Mouse (Mus musculus) neural tube, embryonic 12.5 days (tissue): Measurements from ENCODE around the gene Nsun2. TPM values are rescaled to one million over a fixed set of nuclear protein-coding genes. Genes with fewer than 3 reads are reported as not detected.

ENCODE experiments used
- ATAC-seq: fragments of 200-750 bp; cut with Nextera tagmentation; 2 replicates; pipeline ENCODE4 v1.8.0; 2017; ENCODE audit warnings: low read depth, mild to moderate bottlenecking, moderate TSS enrichment, moderate library complexity; ENCODE audit not compliant: low FRiP score
- H3K27ac ChIP-seq: fragments of 300-500 bp; sonication (generic); 2 replicates; pipeline ENCODE4 v1.5.1; 2016
- H3K27me3 ChIP-seq: fragments of 300-500 bp; sonication (generic); replicated peaks from 2 replicates; pipeline ENCODE4 v1.6.1; 2016; ENCODE audit warnings: mild to moderate bottlenecking
- H3K36me3 ChIP-seq: fragments of 300-500 bp; sonication (generic); 2 replicates; pipeline ENCODE4 v1.6.1; 2016; ENCODE audit warnings: mild to moderate bottlenecking
- H3K4me1 ChIP-seq: fragments of 300-500 bp; sonication (generic); 2 replicates; pipeline ENCODE4 v1.6.1; 2016
- H3K4me2 ChIP-seq: fragments of 300-500 bp; sonication (generic); replicated peaks from 2 replicates; pipeline ENCODE4 v1.6.1; 2016; ENCODE audit warnings: mild to moderate bottlenecking
- H3K4me3 ChIP-seq: fragments of 300-500 bp; sonication (generic); 2 replicates; pipeline ENCODE4 v1.5.1; 2016
- H3K9ac ChIP-seq: fragments of 300-500 bp; sonication (generic); 2 replicates; pipeline ENCODE4 v1.6.1; 2016; ENCODE audit warnings: mild to moderate bottlenecking
- H3K9me3 ChIP-seq: fragments of 300-500 bp; sonication (generic); 2 replicates; pipeline ENCODE4 v1.6.1; 2016; ENCODE audit warnings: mild to moderate bottlenecking
- WGBS: fragments of 180-500 bp; shearing (Covaris S2); methylation state at CpG from one replicate; pipeline ENCODE4 v1.1.7; 2016; 5-methylcytosine and 5-hydroxymethylcytosine counted together
- polyA plus RNA-seq: library from polyadenylated mRNA; unstranded; fragments of >200 nt; fragmentation: Nextera tagmentation; extraction: Ambion mirVana; gene quantifications from 2 replicates; pipeline ENCODE4 v1.2.1, GENCODE M21; 2016

The Nsun2 gene
- polyA plus RNA-seq, result 99.4 and 106 TPM in 2 replicates

GRCm38 (mm10) chr13:69533405-69534333 lies at the start of gene Nsun2:
Gene Nsun2 (plus strand): TSS chr13:69533746.
- no peak for ATAC-seq
- H3K4me3 ChIP-seq, result peak within 1 kb of the TSS; percentile 97
- WGBS, result under 1% methylated on average over 149 of the region's 155 CpGs

DNA sequence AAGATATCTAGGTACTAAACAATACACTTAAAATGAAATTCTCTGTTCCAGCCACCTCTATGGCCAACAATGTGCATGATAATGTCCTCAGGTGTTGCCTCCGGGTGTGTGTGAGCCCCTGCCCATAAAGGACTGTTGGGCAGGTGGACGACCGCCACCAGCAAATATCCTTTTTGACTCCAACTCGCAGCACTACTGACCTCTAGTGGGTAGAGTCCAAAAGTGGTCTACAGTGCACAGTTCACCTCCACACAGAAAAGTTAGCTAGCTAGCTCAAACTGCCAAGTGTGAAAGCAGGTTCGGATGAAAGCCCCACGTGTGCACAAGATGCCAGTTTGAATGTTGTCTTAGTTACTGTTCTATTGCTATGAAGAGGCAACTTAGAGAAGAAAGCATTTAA lies 48.2 kb upstream of the Nsun2 start:
- peak; percentile 26; the same call in 1 of the 2 replicates for ATAC-seq
- Histone ChIP-seq H3K9ac (no peak overlapping the region), H3K9me3 (no peaks in the 10 kb centered on the region), H3K36me3 (no peaks in the 10 kb centered on the region), H3K4me1 (peaks cover 25% of the 10 kb centered on the region), H3K4me3 (no peak overlapping the region), H3K27me3 (peaks cover 52% of the 10 kb centered on the region), H3K4me2 (no peak overlapping the region), H3K27ac (no peak overlapping the region)
- WGBS, result 22% methylated on average over 6 of the region's 6 CpGs

More at GRCm38 (mm10) chr13:69533405-69534333, at the start of gene Nsun2:
- H3K4me1 ChIP-seq, result peaks cover 55% of the 10 kb centered on the region
- H3K27ac ChIP-seq, result peak within 1 kb of the TSS; percentile 87
- H3K36me3 ChIP-seq, result peaks cover 11% of the 10 kb centered on the region
- no peaks in the 10 kb centered on the region for H3K9me3 ChIP-seq
- H3K9ac ChIP-seq, result peak within 1 kb of the TSS; percentile 92
- peak within 1 kb of the TSS; percentile 89 for H3K4me2 ChIP-seq
- H3K27me3 ChIP-seq, result no peaks in the 10 kb centered on the region

- H3K9me3 ChIP-seq, result no peaks in the 10 kb centered on the region
- no peak for ATAC-seq
- no peak overlapping the region for H3K4me2 ChIP-seq
- no peaks in the 10 kb centered on the region for H3K36me3 ChIP-seq
- peaks cover 24% of the 10 kb centered on the region for H3K4me1 ChIP-seq
- peaks cover 48% of the 10 kb centered on the region for H3K27me3 ChIP-seq
- no peak overlapping the region for H3K4me3 ChIP-seq
- WGBS, result 70% methylated on average over 7 of the region's 7 CpGs
- no peak overlapping the region for H3K9ac ChIP-seq
- H3K27ac ChIP-seq, result no peak overlapping the region
Observed at GRCm38 (mm10) chr13:69485833-69486232, 47.7 kb upstream of the Nsun2 start.

DNA sequence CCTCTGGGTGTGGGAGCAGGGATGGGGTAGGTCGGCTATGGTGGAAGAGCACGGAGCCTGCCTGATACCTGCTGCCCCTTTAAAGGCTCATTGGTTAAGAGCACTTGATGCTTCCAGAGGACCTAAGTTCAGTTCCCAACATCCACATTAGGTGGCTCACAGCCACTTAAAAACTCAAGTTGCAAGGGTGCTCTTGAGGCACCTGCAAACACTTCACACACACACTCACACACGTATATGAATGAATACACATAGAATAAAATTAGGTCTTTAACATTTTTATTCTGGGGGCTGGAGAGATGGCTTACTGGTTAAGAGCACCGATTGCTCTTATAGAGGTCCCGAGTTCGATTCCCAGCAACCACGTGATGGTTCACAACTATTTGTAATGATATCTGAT lies 46.4 kb upstream of the Nsun2 start:
- H3K4me2 ChIP-seq, result peak overlapping the region; percentile 55; the same call in 1 of the 2 replicates
- no peak overlapping the region for H3K9ac ChIP-seq
- H3K27me3 ChIP-seq, result peaks cover 43% of the 10 kb centered on the region
- 87% methylated on average over 7 of the region's 7 CpGs for WGBS
- H3K9me3 ChIP-seq, result no peaks in the 10 kb centered on the region
- no peak overlapping the region for H3K4me3 ChIP-seq
- H3K4me1 ChIP-seq, result peaks cover 11% of the 10 kb centered on the region
- no peak overlapping the region for H3K27ac ChIP-seq
- no peak for ATAC-seq
- H3K36me3 ChIP-seq, result no peaks in the 10 kb centered on the region

- peaks cover 40% of the 10 kb centered on the region for H3K27me3 ChIP-seq
- 4% methylated on average over 26 of the region's 26 CpGs for WGBS
- peak overlapping the region; percentile 55 for H3K4me2 ChIP-seq
- H3K36me3 ChIP-seq, result no peaks in the 10 kb centered on the region
- 0 out of 2 replicates have a peak overlapping the region, but pooled peaks have one; percentile 26 for H3K9ac ChIP-seq
- H3K4me3 ChIP-seq, result peak overlapping the region; percentile 23
- peaks cover 10% of the 10 kb centered on the region for H3K4me1 ChIP-seq
- no peak overlapping the region for H3K27ac ChIP-seq
- no peaks in the 10 kb centered on the region for H3K9me3 ChIP-seq
- no peak for ATAC-seq
Observed at GRCm38 (mm10) chr13:69487611-69488275, 45.8 kb upstream of the Nsun2 start.

GRCm38 (mm10) chr13:69488565-69489255 lies 44.8 kb upstream of the Nsun2 start:
- Histone ChIP-seq H3K4me3 (no peak overlapping the region), H3K36me3 (no peaks in the 10 kb centered on the region), H3K9ac (no peak overlapping the region), H3K27ac (no peak overlapping the region), H3K4me2 (no peak overlapping the region), H3K9me3 (no peaks in the 10 kb centered on the region), H3K27me3 (peaks cover 30% of the 10 kb centered on the region), H3K4me1 (peaks cover 10% of the 10 kb centered on the region)
- ATAC-seq, result no peak
- 49% methylated on average over 13 of the region's 13 CpGs for WGBS

- no peak overlapping the region for H3K27ac ChIP-seq
- no peaks in the 10 kb centered on the region for H3K36me3 ChIP-seq
- 88% methylated on average over 9 of the region's 9 CpGs for WGBS
- H3K4me1 ChIP-seq, result peaks cover 10% of the 10 kb centered on the region
- H3K27me3 ChIP-seq, result peaks cover 22% of the 10 kb centered on the region; the same call in 1 of the 2 replicates
- no peaks in the 10 kb centered on the region for H3K9me3 ChIP-seq
- no peak for ATAC-seq
- no peak overlapping the region for H3K4me3 ChIP-seq
- no peak overlapping the region for H3K9ac ChIP-seq
- H3K4me2 ChIP-seq, result no peak overlapping the region
Observed at GRCm38 (mm10) chr13:69489777-69490176, 43.8 kb upstream of the Nsun2 start.

- Histone ChIP-seq H3K4me3 (no peak overlapping the region), H3K27me3 (peaks cover 19% of the 10 kb centered on the region; the same call in 1 of the 2 replicates), H3K9ac (no peak overlapping the region), H3K4me2 (no peak overlapping the region), H3K9me3 (no peaks in the 10 kb centered on the region), H3K36me3 (peaks cover 19% of the 10 kb centered on the region), H3K4me1 (peaks cover 4% of the 10 kb centered on the region), H3K27ac (no peak overlapping the region)
- 0 out of 2 replicates have a peak, but pooled peaks have one; percentile 22 for ATAC-seq
- WGBS, result 28% methylated on average over 7 of the region's 7 CpGs
Observed at GRCm38 (mm10) chr13:69492876-69493463, 40.6 kb upstream of the Nsun2 start.

DNA sequence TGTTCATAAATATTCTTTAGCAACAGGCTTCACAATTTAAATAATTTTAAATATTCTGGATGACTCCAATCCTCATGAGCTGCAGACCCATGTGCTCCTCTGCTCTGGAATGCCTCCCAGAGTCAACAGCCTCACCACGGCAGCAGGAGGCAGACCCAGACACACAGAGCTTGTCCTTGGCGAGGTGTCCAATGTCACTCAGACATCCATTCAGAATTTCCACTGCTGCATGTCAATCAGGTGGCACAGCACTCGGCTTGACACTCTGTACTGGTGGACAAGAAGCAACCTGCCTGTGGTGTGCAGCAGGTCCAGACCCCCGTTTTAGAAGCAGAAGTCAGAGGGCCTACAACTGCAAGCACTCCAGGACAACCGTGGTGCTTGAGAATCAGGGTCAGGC lies 35.3 kb upstream of the Nsun2 start:
- Histone ChIP-seq H3K36me3 (peaks cover 69% of the 10 kb centered on the region), H3K4me2 (no peak overlapping the region)
- WGBS, result 91% methylated on average over 5 of the region's 5 CpGs

GRCm38 (mm10) chr13:69502157-69502750 lies 31.3 kb upstream of the Nsun2 start:
- H3K9me3 ChIP-seq, result no peaks in the 10 kb centered on the region
- H3K36me3 ChIP-seq, result peaks cover 92% of the 10 kb centered on the region
- no peak overlapping the region for H3K4me3 ChIP-seq
- no peaks in the 10 kb centered on the region for H3K4me1 ChIP-seq
- no peak overlapping the region for H3K27ac ChIP-seq
- WGBS, result 96% methylated on average over 14 of the region's 14 CpGs
- H3K27me3 ChIP-seq, result no peaks in the 10 kb centered on the region
- H3K9ac ChIP-seq, result no peak overlapping the region
- no peak for ATAC-seq
- H3K4me2 ChIP-seq, result no peak overlapping the region

More for the DNA sequence above, 35.3 kb upstream of the Nsun2 start:
- ATAC-seq, result no peak
- no peak overlapping the region for H3K27ac ChIP-seq
- no peak overlapping the region for H3K4me3 ChIP-seq
- no peak overlapping the region for H3K9ac ChIP-seq
- H3K27me3 ChIP-seq, result no peaks in the 10 kb centered on the region
- no peaks in the 10 kb centered on the region for H3K4me1 ChIP-seq
- H3K9me3 ChIP-seq, result no peaks in the 10 kb centered on the region

GRCm38 (mm10) chr13:69502863-69503262 lies 30.7 kb upstream of the Nsun2 start:
- H3K4me2 ChIP-seq, result no peak overlapping the region
- no peak overlapping the region for H3K9ac ChIP-seq
- peaks cover 93% of the 10 kb centered on the region for H3K36me3 ChIP-seq
- no peak for ATAC-seq
- no peaks in the 10 kb centered on the region for H3K27me3 ChIP-seq
- no peak overlapping the region for H3K4me3 ChIP-seq
- H3K27ac ChIP-seq, result no peak overlapping the region
- no peaks in the 10 kb centered on the region for H3K4me1 ChIP-seq
- WGBS, result 86% methylated on average over 5 of the region's 5 CpGs
- H3K9me3 ChIP-seq, result no peaks in the 10 kb centered on the region
